Mouse (Mus musculus): ENCODE measurements around the gene Ugt1a6a.

GRCm38 (mm10) chr1:88195687-88196086, 61.1 kb downstream of the Ugt1a6a start:
- TF ChIP-seq CTCF (conservative IDR thresholded peaks at IDR 0.05; ENCODE audit: low read length): no peak
- TF ChIP-seq NANOG (IDR thresholded peaks at IDR 0.05; ENCODE audit: borderline replicate concordance, low read length): no peak
- no peak for TF ChIP-seq POU5F1 (IDR thresholded peaks at IDR 0.05; ENCODE audit: borderline replicate concordance, low read length)

All from E14TG2a.4 (cell line).